Mouse (Mus musculus): ENCODE results near the gene Senp1.

Senp1 gene

DNA sequence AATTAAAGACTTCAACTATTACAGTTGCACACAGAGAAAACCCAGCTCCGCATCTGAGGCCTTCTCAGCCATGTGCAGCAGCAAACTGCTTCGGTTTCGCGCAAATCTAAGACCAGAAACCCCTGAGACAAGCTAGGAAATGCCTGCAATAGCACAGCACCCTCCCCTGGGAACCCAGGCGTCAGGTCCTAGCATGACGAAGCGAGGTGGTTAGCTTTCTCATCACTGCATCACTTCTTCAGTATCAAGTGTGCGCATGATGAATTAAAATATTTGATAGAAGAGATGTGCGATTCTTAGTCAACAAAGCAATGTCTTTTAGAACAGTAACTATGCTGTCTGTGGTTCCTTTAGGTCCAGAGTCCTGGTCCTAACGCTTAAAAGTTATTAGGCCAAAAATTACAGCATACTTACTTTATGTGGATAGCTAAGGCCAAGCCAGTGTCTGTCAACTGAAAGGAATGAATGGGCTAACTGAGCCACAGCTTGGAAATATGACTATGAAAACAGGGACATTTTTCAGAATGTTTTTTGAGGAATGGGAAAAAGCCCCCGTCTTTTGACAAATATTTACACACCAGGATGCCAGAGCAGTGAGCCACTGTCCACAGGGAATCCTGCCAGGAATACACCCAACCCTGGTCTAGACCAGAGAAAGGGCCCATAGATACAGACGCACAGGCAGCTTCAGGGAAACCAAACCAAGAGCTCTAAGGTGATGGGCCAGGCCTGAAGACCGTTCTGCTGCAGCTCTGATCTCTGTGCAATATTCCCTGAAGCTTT lies 44.4 kb downstream of the Senp1 start:
- in situ Hi-C loops (cut with MboI), result no loop called here

DNA sequence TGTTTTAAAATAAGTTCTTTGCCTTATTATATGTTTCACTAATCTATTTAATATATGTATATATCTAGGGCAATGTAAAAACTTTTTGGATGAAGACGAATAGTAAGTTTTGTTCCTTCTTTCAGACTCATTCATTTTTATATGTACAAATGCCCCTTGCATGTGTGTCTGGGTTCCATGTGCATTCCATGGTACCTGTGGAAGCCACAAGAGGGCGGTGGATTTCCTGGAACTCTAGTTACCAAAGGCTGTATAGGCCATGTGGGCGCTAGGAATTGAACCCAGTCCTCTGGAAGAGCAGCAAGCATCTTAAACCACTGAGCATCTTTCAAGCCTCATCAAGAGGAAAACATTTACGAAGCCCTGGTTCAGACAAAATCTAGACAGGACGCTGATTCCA lies 49.2 kb downstream of the Senp1 start:
- in situ Hi-C loops (cut with MboI), result no loop called here

DNA sequence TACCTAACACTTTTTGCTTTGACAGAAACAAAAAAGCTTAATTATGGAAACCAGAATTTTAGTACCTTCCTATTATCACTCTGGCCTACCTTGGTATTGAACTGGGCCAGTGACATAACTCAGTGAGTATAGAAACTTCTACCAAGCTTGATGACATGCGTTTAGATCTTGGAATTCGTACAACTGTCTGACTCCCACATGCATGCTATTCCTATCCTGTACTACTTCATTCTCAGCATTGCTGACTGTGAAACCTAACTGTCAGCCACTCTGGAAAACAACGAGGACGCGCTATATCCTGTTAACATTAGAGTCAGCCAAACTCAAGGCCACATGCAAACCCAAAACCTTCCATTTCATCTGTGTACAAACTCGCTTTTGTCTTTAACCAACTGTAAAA lies 49.6 kb downstream of the Senp1 start:
- in situ Hi-C loops (cut with MboI), result no loop called here

DNA sequence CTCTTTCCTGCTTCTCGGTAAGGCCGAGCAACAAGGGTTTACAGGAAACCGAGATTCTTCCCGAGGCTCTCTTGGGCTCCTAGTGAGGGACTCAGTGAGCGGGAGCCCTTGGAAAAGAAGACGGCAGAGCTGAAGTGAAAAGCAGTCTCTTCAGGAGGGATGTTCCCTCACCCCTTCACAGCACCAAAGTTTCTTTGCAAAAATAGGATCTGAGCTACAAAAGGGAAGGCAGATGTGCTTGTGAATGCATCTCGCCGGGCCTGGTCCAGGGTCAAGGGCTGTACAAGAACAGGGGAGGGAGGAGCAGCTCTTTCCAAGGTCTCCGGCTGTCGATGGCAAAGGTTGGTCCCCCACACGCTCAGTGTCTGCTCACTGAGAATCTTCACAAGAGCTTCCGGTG lies 51.0 kb downstream of the Senp1 start:
- in situ Hi-C loops (cut with MboI), result no loop called here

DNA sequence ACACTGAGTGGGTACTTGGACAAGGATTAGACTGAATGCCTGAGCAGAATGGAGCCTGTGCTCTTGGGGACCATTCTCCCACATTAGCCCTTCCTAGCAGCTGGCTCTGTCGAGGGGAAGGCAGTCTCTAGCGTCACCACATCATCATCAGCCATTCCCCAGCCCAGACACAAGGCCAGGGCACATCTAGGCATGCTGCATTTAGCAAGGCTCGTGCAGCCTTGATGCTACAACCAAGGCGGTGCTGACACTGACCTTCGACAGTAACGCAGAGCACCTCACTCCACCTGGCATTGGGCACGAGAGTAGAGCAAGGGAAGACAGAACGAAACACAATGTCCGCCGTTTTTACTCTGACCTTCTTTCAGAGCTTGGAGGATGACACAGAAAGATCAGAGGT lies 53.9 kb downstream of the Senp1 start:
- in situ Hi-C loops (cut with MboI), result no loop called here

DNA sequence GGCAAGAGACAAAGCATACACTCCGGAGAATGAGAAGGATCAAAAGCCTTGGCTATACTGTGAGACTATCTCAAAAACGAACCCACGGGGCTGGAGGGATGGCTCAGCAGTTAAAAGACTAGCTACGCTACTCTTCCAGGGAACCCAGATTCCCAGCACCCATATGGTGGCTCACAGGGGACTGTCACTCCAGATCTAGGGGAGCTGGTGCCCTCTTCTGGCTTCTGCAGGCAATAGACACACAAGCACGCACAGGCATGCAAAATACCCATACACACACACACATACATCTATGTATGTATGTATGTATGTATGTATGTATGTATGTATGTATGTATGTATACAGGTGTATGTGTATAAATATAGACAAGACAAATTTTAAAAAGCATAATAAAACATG lies 57.0 kb downstream of the Senp1 start:
- in situ Hi-C loops (cut with MboI), result no loop called here

DNA sequence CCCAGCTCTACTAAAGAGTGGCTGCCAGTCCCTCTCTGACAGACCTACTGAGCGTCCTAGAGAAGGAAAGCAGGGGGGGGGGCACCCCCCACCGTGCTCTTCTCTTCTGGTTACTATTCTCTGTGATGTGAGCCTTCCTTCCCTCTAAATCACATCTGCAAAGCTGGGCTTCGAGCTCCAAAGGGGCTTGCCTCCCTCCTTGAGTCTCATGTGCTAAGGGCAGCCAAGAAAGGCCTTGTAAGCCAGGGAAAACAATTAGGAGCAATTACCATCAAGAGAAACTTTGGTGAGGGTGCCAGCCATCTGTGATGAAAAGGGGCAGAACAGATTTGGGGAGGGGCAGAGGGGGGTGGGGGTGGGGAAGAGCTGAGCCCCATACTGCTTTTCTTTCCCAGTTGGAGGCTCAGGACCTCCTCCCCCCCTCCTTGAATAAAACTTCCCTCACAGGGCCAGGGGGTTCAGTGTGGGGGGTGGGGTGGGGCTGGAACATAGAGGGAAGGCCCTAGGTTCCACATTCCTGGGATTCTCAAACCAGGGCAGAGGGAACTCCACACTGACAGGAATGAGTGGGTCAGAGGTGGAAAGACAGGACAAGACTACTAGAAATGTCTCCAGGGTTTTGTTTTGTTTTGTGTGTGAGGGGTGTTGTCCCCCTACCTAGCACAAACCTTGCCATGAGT lies 58.3 kb downstream of the Senp1 start:
- in situ Hi-C loops (cut with MboI), result no loop called here

DNA sequence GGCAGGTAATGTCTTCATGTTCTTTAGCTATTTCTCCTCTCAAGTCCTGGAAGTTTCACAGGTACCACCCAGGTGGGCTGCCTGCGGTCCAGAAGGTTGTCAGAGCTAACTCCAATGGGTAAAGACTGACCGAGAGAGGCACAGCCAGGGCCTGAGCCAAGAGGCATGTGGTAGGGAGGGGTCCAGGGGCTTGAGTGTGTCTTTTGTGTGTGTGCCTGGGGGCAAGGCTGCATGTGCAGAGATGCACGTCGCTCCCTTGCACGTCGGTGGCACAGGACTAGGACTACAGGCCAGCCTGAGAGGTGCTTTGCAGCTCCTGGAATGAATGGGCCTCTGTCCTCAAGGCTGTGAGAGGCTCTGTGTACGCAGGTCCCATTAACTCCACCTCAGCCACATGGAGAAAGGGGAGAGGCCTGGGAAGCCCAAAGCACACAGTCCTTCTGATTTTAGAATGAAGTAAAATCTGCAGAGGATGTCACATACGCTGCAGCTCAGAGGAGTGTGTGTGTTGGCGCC lies 60.3 kb downstream of the Senp1 start:
- in situ Hi-C loops (cut with MboI), result no loop called here

DNA sequence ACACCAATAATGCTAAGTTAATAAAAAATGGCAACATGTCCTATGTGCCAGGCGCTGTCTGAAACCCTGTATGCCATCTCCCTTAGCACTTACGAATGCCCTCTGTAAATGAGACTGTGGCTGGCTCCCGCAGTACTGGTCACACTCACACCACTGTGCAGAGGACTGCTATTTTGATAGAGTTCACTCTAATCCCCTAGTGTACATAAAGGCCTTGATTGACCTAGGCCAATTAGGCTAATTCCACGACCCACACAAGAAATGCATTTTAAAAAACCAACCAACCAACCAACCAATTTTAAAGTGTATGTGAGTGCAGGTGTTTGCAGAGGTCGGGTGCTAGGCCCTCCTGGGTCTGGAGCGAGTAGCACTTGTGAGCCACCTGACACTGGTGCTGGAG lies 63.7 kb downstream of the Senp1 start:
- in situ Hi-C loops (cut with MboI), result no loop called here

DNA sequence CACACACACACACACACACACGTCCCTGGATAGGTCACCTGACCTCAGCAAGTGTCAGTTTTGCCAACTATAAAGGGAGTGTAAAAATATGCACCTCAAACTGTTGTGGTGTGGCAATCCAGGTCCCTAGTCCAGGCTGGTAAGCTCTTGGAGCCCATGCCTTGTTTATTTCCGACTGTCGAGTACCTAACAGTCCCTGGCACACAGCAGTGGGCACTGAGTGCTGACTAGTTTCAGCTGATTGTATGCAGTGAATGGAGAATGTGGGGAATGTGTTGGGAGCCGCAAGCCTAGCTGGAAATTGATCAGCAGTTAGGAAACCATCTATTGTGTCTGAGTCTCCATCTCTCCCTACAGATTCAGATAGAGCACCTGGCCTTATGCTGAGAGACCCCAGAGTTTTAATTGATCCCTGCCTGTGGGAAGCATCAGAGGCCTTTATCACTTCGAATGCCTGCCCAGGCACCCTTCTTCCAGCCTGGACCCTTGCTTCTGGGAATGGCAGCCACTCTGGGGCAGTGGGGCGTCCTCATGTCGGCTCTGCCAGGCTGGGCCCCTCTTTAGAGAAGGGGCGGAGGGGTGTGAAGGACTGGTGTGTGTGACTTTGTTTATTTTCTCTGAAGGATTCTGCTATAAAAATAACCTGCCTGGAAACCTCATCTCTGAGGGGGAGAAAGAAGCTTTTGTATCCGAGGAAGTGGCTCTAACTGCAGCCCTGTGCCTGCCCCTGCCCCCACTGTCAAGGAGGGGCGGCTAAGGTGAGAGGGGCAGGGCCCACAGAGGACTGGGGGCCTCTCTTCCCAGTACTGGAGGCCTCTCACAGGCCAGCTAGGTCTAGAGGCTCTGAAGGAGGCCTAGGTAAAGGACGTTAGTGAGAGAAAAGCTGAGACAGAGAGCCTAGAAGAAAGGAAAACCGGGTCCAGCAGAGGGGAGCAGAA lies 66.3 kb downstream of the Senp1 start:
- in situ Hi-C loops (cut with MboI), result no loop called here

DNA sequence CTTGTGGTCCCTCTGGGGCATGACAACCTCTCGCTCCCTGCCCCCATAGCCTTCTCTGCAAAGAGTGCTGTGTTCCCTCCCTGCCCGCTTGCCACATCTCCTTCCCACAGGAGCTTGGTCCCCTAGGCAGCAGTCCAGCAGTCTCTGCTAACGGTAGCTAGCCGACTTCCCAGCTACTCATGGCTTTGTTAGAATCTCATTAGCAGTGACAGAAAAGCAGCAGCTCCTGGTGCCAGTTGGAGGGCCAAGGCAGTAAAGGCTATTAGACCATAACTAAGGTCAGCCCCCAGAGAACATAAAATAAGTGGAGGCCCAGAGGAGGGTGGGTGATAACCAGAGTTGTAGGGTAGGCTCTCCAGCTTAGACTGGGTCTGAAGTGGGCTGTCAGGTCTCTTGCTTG lies 67.9 kb downstream of the Senp1 start:
- in situ Hi-C loops (cut with MboI), result no loop called here

DNA sequence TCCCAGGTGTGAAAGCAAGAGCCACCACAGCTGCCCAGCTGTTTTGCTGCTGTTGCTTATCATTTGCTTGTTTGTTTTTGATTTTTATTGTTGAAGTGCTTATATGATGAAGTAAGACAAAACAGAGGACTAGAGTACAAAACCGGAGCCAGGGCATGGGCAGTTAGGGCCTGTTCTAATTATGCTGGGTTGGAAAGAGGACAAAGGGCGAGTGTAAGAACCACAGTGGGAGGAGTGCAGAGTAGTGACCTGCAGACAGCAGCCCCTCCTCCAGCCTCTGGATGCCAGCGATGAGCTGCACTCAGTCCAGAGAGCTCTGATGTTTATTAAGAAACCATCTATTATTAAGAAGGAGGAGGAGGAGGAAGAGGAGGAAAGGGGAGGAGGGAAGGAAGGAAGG lies 70.4 kb downstream of the Senp1 start:
- in situ Hi-C loops (cut with MboI), result no loop called here

DNA sequence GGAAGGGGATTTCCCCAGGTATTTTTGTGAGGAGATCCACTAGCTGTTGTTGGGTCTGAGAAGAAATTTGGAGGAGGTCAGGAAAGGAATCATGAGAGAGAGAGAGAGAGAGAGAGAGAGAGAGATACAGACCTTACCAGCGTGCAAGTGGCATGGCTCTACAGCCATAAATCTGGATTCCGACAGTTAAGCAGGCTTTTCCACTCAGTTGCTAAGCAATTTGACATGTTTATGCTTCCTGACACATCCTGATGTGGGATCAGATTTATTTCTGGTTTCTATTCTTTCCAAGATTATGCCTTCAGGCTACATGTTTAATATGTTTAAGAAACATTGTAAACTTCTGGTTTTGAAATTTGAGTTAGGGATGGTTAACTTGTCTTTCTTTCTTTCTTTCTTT lies 71.7 kb downstream of the Senp1 start:
- in situ Hi-C loops (cut with MboI), result no loop called here

DNA sequence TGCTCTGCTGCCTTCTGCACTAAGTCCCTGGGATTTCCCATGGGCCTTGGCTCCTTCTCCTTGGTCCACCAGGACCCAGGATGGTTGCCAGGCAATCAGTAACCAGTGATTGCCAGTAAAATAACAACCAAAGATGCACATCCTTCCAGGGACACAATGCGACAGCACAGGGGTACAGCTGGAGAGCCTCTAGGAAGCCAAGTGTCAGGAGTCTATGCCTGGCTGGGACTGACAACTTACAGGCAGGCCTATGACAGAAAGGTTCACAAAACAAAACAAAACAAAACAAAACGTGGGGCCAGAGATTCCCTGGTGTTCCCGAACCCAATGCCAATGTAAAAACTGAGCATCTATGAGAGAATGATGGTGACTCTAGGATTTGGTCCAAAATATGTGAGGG lies 74.5 kb downstream of the Senp1 start:
- in situ Hi-C loops (cut with MboI), result no loop called here

DNA sequence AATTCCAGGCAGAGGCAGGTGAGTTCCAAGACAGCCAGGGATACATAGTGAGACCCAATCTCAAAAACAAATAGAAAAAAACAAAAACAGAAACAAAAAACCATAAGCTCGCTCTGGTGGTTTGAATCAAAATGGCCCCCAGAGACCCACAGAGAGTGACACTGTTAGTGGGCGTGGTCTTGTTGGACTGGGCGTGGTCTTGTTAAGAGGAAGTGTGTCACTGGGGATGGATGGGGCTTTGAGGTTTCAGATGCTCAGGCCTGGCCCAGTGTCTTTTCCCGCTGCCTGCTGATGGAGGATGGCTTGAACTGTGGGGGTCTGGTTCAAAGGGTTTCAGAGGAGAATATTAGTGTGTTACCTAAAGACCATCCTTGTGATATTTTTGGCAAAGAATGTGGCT lies 75.6 kb downstream of the Senp1 start:
- in situ Hi-C loops (cut with MboI), result no loop called here

DNA sequence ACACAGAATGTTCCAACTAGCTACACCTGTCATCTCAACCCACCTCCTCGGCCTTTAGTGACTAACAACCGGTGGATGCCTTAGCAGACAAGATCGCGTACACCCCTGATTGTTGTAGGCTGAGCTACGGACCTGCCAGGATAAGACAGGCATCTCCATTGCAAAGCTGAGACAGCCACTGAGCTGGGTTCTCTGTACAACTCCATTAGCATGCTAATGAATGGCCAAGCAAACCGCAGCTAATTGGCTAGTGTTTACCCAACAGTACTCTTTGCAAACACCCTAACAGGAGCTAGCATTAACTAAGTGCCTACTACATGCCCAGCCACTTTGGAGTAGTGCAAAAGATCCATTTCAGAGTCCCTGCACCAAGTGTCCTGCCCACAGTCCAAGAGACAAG lies 80.7 kb downstream of the Senp1 start:
- in situ Hi-C loops (cut with MboI), result no loop called here

DNA sequence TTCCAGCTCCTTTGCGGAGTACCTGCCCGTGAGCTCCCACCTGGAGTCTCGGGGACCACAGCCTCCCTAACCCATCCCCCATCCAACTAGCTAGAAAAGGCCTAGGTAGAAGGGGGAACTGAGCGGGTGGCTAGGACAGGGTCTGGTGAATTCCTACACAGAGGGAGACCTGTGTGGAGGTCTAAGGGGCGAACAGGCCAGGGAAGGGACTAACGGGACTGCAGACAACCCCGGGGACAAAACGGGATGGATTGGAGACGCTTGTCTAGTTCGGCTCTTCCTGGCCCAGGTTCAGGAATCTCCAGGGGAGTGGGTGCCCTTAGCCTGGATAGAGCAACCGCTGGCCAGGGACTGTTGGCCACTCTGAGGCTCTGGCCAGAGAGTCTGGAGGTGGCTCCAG lies 88.4 kb downstream of the Senp1 start:
- in situ Hi-C loops (cut with MboI), result no loop called here

DNA sequence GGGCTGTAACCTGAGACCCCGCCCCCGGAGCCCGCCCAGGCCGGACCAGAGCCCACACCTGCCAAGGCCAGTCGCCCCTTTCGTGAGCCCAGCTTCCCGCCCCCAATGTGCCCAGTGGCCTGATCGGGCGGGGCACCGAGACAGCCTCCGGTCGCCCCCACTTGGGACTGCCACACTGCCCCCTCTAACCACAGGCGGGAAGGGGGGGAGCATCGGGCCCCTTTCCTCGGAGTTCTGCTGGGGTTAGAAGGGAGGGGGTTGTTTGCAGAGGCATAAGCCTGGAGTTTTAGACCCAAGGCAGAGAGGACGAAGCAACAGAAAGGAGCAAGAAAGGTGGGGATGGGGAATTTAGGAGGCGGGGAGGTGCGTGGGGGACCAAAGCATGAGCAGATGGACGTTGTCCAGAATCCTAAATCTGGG lies 88.8 kb downstream of the Senp1 start:
- in situ Hi-C loops (cut with MboI), result no loop called here

DNA sequence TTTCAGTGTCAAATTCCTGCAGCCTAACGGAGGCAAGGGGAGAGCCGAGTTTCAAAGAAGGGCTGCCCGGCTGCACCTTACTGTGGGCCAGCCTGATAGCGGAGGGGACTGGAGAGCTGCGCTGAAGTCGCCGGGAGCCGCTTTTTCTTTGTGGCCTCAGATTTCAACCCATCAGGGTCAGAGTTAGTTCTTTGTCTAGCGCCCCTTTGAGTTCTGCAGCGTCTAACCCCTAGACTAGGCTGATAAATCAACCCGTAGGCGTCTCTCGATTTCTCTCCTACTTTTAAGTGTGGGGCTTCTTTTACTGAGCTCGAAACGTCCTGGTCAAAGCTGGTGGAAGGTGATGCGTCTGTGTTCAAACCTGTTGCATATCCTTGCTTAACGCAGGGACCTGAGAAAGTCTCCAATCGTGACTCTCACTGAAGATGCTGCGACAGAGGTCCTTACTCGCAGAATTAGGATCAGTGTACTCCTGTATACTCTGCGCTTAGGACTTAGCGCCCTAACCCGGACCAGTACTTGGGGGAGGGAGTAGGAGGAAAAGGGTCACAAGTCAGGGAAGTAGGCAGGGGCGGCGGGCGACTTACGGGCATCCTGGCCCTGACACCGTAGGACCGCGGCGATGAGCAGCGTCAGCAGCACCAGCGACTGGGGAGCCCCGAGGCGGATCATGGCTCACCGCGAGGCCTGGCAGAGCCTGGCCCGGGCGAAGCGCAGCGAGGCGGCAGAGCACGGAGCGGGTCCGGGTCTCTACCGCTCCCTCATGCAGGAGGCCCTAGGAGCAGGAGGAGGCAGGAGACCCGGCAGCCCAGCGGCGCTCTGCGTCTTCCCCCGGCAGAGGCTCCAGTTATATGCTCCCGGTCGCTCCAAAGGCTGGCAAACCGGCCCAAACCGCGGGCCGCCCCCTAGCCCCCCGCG lies 89.5 kb downstream of the Senp1 start, which contains the start of gene Col2a1:
Col2a1 (minus strand) TSS at position 874 of the 918 bp plus-strand sequence.
- in situ Hi-C loops (cut with MboI), result no loop called here

DNA sequence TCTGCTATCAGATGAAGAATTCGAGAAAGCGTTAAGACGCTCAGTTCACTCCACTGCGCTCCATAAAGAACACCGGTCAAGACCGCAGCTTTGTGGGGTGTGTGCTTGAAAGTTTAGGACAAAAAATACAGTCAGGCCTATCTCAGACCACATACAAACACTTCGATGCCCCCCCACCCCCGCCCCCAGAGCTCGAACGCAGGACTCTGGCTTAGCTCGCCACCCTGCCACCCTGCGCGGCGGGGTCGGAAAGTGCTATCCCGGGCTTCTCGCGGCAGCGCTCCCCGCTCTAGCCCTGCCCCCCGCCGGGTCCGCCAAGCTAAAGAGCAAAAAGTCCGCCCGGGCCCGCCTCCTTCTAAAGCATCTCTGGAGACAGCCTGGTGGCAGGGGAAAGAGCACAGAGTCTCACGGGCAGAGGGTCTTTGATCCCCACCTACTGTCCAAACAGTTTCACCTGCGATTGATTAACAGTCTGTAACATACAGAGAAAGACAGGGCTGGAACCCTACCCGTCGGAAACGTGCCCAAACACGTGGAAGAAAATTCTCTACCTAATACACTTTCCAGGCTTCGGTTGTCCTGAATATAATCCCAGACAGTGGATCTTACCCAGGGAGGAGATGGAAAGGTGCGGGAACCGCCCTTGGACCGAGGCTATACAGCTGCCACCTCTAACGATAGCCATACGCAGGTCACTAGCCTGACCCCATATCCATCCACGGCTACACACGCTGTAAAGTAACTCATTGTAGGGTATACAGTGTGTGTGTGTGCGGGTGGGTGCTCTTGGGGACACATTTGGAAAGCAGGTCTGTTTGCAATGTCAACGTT lies 90.3 kb downstream of the Senp1 start:
- in situ Hi-C loops (cut with MboI), result no loop called here
